Mouse (Mus musculus): ENCODE data around the gene Ifi35. TPM values are rescaled to one million over a fixed set of nuclear protein-coding genes. Genes with fewer than 3 reads are reported as not detected.
A peak's percentile ranks its signal among the peaks of the same experiment; 100 is the strongest.

Ifi35 gene
- polyA plus RNA-seq, 1 experiment from 2014 or later: 102 TPM

- no peak for TF ChIP-seq CTCF (IDR thresholded peaks at IDR 0.05; ENCODE audit: low read depth)
- H3K36me3 ChIP-seq (ENCODE audit: control insufficient read depth, insufficient read depth): peaks cover 64% of the 10 kb centered on the region
- H3K9me3 ChIP-seq (ENCODE audit: control insufficient read depth): no peaks in the 10 kb centered on the region
- no peak overlapping the region for H3K9ac ChIP-seq (ENCODE audit: low read depth, low read length)
- no peak overlapping the region for H3K4me3 ChIP-seq (ENCODE audit: low read depth, low read length)
- no peak overlapping the region for H3K4me2 ChIP-seq (replicated peaks; ENCODE audit: low read depth)
- no peak overlapping the region for H3K27ac ChIP-seq (ENCODE audit: low read depth, low read length)
- no peaks in the 10 kb centered on the region for H3K27me3 ChIP-seq (replicated peaks; ENCODE audit: control insufficient read depth, insufficient read depth, low read length)
- ATAC-seq: no peak
- H3K4me1 ChIP-seq (replicated peaks; ENCODE audit: control insufficient read depth, insufficient read depth, low read length): 0 out of 2 replicates have a peak, but pooled peaks cover 2% of the 10 kb centered on the region
- 68% methylated on average over 6 of the region's 6 CpGs for WGBS
Measured at GRCm38 (mm10) chr11:101459716-101460115, 11.5 kb downstream of the Ifi35 start.

- no peak overlapping the region for H3K9ac ChIP-seq (ENCODE audit: low read depth, low read length)
- no peak for ATAC-seq
- WGBS: 81% methylated on average over 15 of the region's 15 CpGs
- H3K36me3 ChIP-seq (ENCODE audit: control insufficient read depth, insufficient read depth): peaks cover 64% of the 10 kb centered on the region
- H3K27ac ChIP-seq (ENCODE audit: low read depth, low read length): no peak overlapping the region
- no peak overlapping the region for H3K4me3 ChIP-seq (ENCODE audit: low read depth, low read length)
- H3K9me3 ChIP-seq (ENCODE audit: control insufficient read depth): no peaks in the 10 kb centered on the region
- 0 out of 2 replicates have a peak, but pooled peaks cover 2% of the 10 kb centered on the region for H3K4me1 ChIP-seq (replicated peaks; ENCODE audit: control insufficient read depth, insufficient read depth, low read length)
- no peaks in the 10 kb centered on the region for H3K27me3 ChIP-seq (replicated peaks; ENCODE audit: control insufficient read depth, insufficient read depth, low read length)
- H3K4me2 ChIP-seq (replicated peaks; ENCODE audit: low read depth): no peak overlapping the region
- no peak for TF ChIP-seq CTCF (IDR thresholded peaks at IDR 0.05; ENCODE audit: low read depth)
Measured at GRCm38 (mm10) chr11:101460321-101460720, 12.1 kb downstream of the Ifi35 start.

GRCm38 (mm10) chr11:101462141-101462540 lies 13.9 kb downstream of the Ifi35 start:
- no peak for TF ChIP-seq CTCF (IDR thresholded peaks at IDR 0.05; ENCODE audit: low read depth)
- H3K9me3 ChIP-seq (ENCODE audit: control insufficient read depth): no peaks in the 10 kb centered on the region
- H3K27me3 ChIP-seq (replicated peaks; ENCODE audit: control insufficient read depth, insufficient read depth, low read length): no peaks in the 10 kb centered on the region
- 0 out of 2 replicates have a peak overlapping the region, but pooled peaks have one; percentile 93 for H3K27ac ChIP-seq (ENCODE audit: low read depth, low read length)
- H3K9ac ChIP-seq (ENCODE audit: low read depth, low read length): no peak overlapping the region
- no peak for ATAC-seq
- peak overlapping the region; percentile 94 for H3K4me2 ChIP-seq (replicated peaks; ENCODE audit: low read depth)
- WGBS: 85% methylated on average over 14 of the region's 14 CpGs
- no peak overlapping the region for H3K4me3 ChIP-seq (ENCODE audit: low read depth, low read length)
- 0 out of 2 replicates have a peak, but pooled peaks cover 2% of the 10 kb centered on the region for H3K4me1 ChIP-seq (replicated peaks; ENCODE audit: control insufficient read depth, insufficient read depth, low read length)
- peaks cover 53% of the 10 kb centered on the region for H3K36me3 ChIP-seq (ENCODE audit: control insufficient read depth, insufficient read depth)

GRCm38 (mm10) chr11:101462583-101463440 lies 14.6 kb downstream of the Ifi35 start:
- H3K27ac ChIP-seq (ENCODE audit: low read depth, low read length): peak overlapping the region; percentile 93
- H3K36me3 ChIP-seq (ENCODE audit: control insufficient read depth, insufficient read depth): peaks cover 47% of the 10 kb centered on the region
- no peak overlapping the region for H3K4me3 ChIP-seq (ENCODE audit: low read depth, low read length)
- H3K27me3 ChIP-seq (replicated peaks; ENCODE audit: control insufficient read depth, insufficient read depth, low read length): no peaks in the 10 kb centered on the region
- no peaks in the 10 kb centered on the region for H3K9me3 ChIP-seq (ENCODE audit: control insufficient read depth)
- peak; percentile 16; the same call in 1 of the 2 replicates for ATAC-seq
- peak overlapping the region; percentile 94 for H3K4me2 ChIP-seq (replicated peaks; ENCODE audit: low read depth)
- H3K9ac ChIP-seq (ENCODE audit: low read depth, low read length): no peak overlapping the region
- TF ChIP-seq CTCF (IDR thresholded peaks at IDR 0.05; ENCODE audit: low read depth): no peak
- 0 out of 2 replicates have a peak, but pooled peaks cover 4% of the 10 kb centered on the region for H3K4me1 ChIP-seq (replicated peaks; ENCODE audit: control insufficient read depth, insufficient read depth, low read length)
- WGBS: 17% methylated on average over 13 of the region's 13 CpGs

- H3K36me3 ChIP-seq (ENCODE audit: control insufficient read depth, insufficient read depth): peaks cover 30% of the 10 kb centered on the region
- 0 out of 2 replicates have a peak, but pooled peaks cover 7% of the 10 kb centered on the region for H3K4me1 ChIP-seq (replicated peaks; ENCODE audit: control insufficient read depth, insufficient read depth, low read length)
- 6% methylated on average over 12 of the region's 12 CpGs for WGBS
- H3K4me3 ChIP-seq (ENCODE audit: low read depth, low read length): peak within 1 kb of the TSS; percentile 82
- H3K9ac ChIP-seq (ENCODE audit: low read depth, low read length): peak within 1 kb of the TSS; percentile 71
- ATAC-seq: peak; percentile 16
- H3K9me3 ChIP-seq (ENCODE audit: control insufficient read depth): no peaks in the 10 kb centered on the region
- H3K4me2 ChIP-seq (replicated peaks; ENCODE audit: low read depth): peak within 1 kb of the TSS; percentile 94
- TF ChIP-seq CTCF (IDR thresholded peaks at IDR 0.05; ENCODE audit: low read depth): no peak
- H3K27ac ChIP-seq (ENCODE audit: low read depth, low read length): peak within 1 kb of the TSS; percentile 93
- no peaks in the 10 kb centered on the region for H3K27me3 ChIP-seq (replicated peaks; ENCODE audit: control insufficient read depth, insufficient read depth, low read length)
Measured at GRCm38 (mm10) chr11:101464211-101465100, 16.2 kb downstream of the Ifi35 start, which contains the start of gene Rnd2. Rnd2 (plus strand) TSS chr11:101464999.
